Mouse (Mus musculus): ENCODE results near the gene Furin.

GRCm38 (mm10) chr7:80346830-80347229, 58.4 kb downstream of the Furin start:
- TF ChIP-seq CTCF (IDR thresholded peaks at IDR 0.05; ENCODE audit: low read depth) (no peak), EP300 (IDR thresholded peaks at IDR 0.05; ENCODE audit: low read depth) (no peak)
